Mouse (Mus musculus) MN1 (cell line): ENCODE results near the gene Eps8l2.
"Not testable (repeated sequence)": the region's sequence is repeated elsewhere in the genome, so short reads cannot be mapped to it uniquely, and the experiment has no call there.

ENCODE experiments used
- DNase-seq: peaks from one replicate; pipeline ENCODE4 v3.0.0-alpha.2; 2016; ENCODE audit warnings: low spot score

The Eps8l2 gene

GRCm38 (mm10) chr7:141365049-141365445, 26.4 kb downstream of the Eps8l2 start:
- DNase-seq, result no peak

- no peak for DNase-seq
Observed at GRCm38 (mm10) chr7:141367358-141367757, 28.7 kb downstream of the Eps8l2 start.

GRCm38 (mm10) chr7:141369918-141370317, 31.2 kb downstream of the Eps8l2 start:
- DNase-seq, result no peak

GRCm38 (mm10) chr7:141371942-141372595, 33.4 kb downstream of the Eps8l2 start:
- DNase-seq, result peak; percentile 25

- no peak for DNase-seq
Observed at GRCm38 (mm10) chr7:141373611-141374010, 34.9 kb downstream of the Eps8l2 start.

GRCm38 (mm10) chr7:141374399-141374798, 35.7 kb downstream of the Eps8l2 start:
- DNase-seq, result no peak

- peak; percentile 25 for DNase-seq
Observed at GRCm38 (mm10) chr7:141379584-141379983, 40.9 kb downstream of the Eps8l2 start.

GRCm38 (mm10) chr7:141381068-141381835, 42.6 kb downstream of the Eps8l2 start:
- DNase-seq, result no peak

- no peak for DNase-seq
Observed at GRCm38 (mm10) chr7:141387807-141388486, 49.3 kb downstream of the Eps8l2 start.

- DNase-seq, result no peak
Observed at GRCm38 (mm10) chr7:141388487-141389109, 49.9 kb downstream of the Eps8l2 start.

- DNase-seq, result no peak
Observed at GRCm38 (mm10) chr7:141390326-141391259, 51.9 kb downstream of the Eps8l2 start.

GRCm38 (mm10) chr7:141391625-141392551, 53.2 kb downstream of the Eps8l2 start, which contains the start of gene Taldo1:
Taldo1 (plus strand) TSS chr7:141392199.
- peak; percentile 95 for DNase-seq

- DNase-seq, result peak; percentile 53
Observed at GRCm38 (mm10) chr7:141392552-141393222, 54.0 kb downstream of the Eps8l2 start.

GRCm38 (mm10) chr7:141394158-141394557, 55.5 kb downstream of the Eps8l2 start:
- DNase-seq, result no peak

- peak; percentile 62 for DNase-seq
Observed at GRCm38 (mm10) chr7:141394771-141395170, 56.1 kb downstream of the Eps8l2 start.

- no peak for DNase-seq
Observed at GRCm38 (mm10) chr7:141395348-141395747, 56.7 kb downstream of the Eps8l2 start.

- DNase-seq, result peak; percentile 75
Observed at GRCm38 (mm10) chr7:141403305-141403704, 64.6 kb downstream of the Eps8l2 start.

- no peak for DNase-seq
Observed at GRCm38 (mm10) chr7:141405466-141405865, 66.8 kb downstream of the Eps8l2 start.

- DNase-seq, result not testable (repeated sequence)
Observed at GRCm38 (mm10) chr7:141407670-141408069, 69.0 kb downstream of the Eps8l2 start.
